Mouse (Mus musculus) layer of hippocampus, postnatal 10 days (tissue): ENCODE data around the gene Cdx2. TPM values are rescaled to one million over a fixed set of nuclear protein-coding genes. Genes with fewer than 3 reads are reported as not detected.
A peak's percentile ranks its signal among the peaks of the same experiment; 100 is the strongest.

Experiments
- DNase-seq, 2 experiments: peaks; one replicate each; pipeline ENCODE4 v3.0.0; 2021; ENCODE audit warnings: low spot score in 2 of 2
- total RNA-seq, 2 experiments: library from RNA; stranded (reverse); gene quantifications; 2 replicates each; pipeline ENCODE4 v1.2.3; 2021

The Cdx2 gene
- total RNA-seq, 2 experiments from 2014 or later: not detected

GRCm38 (mm10) chr5:147317321-147317720, 10.3 kb upstream of the Cdx2 start:
- DNase-seq: no peak

GRCm38 (mm10) chr5:147315432-147316075, 8.5 kb upstream of the Cdx2 start:
- no peak for DNase-seq

DNA sequence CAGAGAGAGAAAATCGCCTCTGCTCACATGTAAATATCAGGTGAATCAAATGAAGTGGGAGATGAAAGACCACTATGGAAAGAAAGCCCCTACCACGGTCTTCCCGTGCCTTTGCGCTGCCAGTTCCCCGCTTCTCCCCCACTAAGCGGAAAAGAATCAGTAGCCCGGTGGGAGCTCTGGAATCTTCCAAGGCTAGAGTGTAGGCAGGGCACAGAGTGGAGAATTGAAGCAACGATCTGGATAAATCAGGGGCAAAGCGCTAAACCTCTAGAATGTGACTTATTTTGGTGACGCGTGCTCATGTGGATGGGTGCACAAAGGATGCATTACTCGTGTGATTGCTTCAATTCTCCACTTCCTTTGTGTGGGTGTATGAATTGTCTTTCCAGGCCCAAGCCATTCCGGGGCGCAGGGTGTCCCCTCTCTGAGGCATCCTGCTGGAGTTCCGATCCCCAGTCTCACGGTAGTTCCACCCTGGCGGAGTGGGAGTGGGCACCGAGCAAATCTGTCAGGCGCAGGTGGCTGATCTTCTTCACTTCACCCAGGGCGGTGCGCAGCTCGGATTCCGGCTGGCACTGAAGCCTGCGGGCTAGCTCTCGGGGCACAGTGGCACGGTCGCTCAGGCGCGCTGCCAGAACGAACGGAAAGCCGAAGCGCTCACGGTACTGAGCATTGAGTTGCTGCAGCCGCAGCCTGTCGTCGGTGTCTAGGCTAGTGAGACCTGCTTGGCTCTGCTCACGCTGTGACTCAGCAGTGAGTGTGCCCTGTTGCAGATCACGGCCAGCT, 7.8 kb upstream of the Cdx2 start:
- DNase-seq: no peak

GRCm38 (mm10) chr5:147312830-147313685, 6.0 kb upstream of the Cdx2 start:
- no peak for DNase-seq

DNA sequence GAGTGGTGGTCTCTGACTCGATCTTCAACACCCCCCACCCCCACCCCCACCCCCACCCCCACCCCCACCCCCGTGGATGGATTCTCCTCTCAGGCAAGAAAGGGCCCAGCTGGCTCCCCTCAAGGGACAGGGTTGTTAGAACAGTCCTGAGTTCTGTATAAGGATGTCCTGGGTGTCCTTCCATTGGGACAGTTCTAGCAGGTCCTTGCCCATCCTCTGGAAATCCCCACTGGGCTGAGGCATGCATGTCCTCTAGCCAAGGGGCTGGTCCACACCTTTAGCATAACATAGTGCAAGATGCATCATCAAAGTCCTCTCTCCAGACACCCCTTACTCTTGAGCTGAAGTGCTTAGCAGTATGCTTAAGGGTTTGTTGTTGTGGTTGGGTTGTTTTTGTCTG, 2.7 kb upstream of the Cdx2 start:
- no peak for DNase-seq

DNA sequence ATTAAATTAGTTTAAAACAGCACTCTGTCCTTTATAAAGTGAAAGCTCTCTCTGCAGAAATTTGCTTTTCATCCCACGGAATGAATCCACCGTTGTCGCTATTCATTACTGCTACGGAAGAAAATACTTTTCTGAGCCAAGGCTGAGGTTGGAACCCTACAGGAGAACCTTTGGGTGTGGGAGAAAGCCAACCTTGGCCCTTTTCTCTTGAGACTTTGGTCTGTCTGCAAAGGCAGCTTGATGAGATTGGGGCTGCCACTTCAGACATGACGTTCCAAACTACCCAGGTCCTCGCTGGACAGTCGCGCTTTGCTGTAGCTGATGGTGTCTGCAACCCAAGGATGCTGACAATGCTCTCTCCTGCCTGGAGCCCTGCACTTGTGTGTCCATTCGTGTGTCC, 1.4 kb upstream of the Cdx2 start:
- no peak for DNase-seq

DNA sequence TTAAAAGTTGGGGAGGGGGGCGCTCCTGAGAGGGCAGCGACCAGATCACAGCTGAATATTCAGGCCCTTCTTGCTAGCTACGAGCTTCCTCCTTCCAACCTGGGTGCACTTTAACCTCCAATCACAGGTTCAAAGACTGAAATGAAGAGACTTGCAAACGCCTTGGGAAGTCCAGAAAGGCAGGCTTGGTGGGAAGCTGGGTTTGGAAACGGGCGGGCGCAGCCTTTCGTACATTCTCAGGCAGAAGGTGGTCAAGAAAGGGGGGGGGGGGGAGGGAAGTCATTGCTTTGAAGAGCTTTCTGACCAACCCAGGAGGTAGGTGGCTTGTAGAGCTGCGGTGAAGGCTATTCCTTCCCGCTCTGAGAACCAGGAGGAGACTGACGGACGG, 322 bp upstream of the Cdx2 start:
- DNase-seq: no peak

GRCm38 (mm10) chr5:147305856-147306637, 1.0 kb downstream of the Cdx2 start:
- DNase-seq: no peak

- no peak for DNase-seq
These were observed 1.9 kb downstream of the Cdx2 start for GRCm38 (mm10) chr5:147305166-147305565.

GRCm38 (mm10) chr5:147304276-147305155, 2.6 kb downstream of the Cdx2 start:
- DNase-seq: no peak

DNA sequence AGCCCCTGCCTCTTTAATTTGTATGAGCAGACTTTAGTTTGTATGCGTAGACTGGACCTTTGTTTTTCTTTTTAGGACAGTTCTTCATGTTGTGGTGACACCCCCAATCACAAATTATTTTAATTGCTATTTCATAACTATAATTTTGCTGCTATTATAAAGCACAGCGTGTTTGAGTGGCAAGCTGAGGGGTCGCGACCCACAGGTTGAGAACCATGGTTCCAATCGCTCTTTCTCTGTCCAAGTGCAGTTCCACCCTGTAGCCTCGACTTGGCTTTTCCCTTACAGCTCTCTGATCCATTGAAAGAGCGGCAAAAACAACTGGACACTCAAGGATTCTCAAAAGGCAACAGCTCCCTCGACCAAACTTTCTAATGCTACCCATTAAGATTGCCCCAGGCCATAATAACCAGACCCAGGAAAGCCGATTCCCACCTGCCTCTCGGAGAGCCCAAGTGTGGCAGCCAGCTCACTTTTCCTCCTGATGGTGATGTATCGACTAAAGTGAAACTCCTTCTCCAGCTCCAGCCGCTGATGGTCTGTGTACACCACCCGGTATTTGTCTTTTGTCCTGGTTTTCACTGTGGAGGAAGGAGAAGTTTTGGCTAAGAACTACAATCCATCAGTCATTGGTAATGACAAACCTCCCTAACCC, 4.2 kb downstream of the Cdx2 start:
- no peak for DNase-seq

DNA sequence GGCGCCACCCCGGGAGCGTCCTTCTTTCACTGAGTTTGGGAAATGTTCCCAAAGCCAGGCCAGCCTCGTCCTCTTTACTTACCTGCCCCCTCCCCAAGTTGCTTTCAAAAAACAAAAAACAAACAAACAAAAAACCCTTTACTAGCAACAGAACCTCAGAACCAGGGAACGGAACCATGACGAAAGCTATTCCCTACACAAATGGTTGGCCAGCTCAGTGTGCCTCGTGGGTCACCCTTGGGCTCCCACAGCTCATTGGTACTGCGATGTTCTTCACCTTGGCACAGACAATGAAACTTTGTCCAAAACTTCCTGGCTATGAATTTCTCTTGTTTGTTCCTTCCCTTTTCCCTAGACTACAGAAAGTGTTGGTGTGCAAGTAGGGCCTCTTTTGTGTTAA, 4.9 kb downstream of the Cdx2 start:
- no peak for DNase-seq

- DNase-seq: no peak
These were observed 5.3 kb downstream of the Cdx2 start for GRCm38 (mm10) chr5:147301781-147302070.

DNA sequence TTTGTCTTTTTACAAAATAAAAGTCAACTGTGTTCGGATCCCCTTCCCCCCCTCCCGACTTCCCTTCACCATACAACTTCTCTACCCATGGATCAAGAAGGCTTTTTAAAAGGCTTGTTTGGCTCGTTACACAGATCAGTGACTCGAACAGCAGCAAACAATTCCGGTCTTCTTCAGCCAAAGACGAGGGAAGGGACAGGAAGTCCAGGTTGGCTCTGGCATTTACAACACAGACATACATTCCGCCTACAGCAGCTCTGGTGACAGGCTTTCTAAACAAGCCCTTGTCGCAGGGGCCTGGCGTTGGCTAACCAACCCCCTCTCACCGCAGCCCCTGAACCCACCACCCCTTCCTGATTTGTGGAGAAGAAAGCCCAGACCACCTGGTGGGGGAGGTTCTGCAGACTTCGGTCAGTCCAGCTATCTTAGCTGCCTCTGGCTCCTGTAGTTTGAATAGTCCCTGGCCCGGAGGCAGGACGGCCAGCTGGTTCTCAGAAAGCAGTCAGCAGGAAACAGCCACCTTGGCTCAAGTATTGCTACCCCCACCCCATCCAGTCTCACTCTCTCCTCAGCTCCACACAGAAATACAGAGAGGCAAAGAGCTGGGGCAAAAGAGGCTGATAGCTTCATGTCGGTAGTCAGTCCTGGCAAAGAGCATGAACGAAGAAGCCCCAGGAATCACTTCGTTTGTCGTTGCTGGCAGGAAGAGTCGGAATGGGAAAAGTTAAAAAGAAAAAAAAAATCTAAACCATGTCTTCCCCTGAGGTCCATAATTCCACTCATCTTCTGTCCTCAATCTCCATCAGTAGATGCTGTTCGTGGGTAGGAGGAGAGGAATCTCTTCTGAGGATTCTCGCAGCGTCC, 5.9 kb downstream of the Cdx2 start:
- no peak for DNase-seq

GRCm38 (mm10) chr5:147300001-147300363, 7.1 kb downstream of the Cdx2 start:
- DNase-seq: no peak

DNA sequence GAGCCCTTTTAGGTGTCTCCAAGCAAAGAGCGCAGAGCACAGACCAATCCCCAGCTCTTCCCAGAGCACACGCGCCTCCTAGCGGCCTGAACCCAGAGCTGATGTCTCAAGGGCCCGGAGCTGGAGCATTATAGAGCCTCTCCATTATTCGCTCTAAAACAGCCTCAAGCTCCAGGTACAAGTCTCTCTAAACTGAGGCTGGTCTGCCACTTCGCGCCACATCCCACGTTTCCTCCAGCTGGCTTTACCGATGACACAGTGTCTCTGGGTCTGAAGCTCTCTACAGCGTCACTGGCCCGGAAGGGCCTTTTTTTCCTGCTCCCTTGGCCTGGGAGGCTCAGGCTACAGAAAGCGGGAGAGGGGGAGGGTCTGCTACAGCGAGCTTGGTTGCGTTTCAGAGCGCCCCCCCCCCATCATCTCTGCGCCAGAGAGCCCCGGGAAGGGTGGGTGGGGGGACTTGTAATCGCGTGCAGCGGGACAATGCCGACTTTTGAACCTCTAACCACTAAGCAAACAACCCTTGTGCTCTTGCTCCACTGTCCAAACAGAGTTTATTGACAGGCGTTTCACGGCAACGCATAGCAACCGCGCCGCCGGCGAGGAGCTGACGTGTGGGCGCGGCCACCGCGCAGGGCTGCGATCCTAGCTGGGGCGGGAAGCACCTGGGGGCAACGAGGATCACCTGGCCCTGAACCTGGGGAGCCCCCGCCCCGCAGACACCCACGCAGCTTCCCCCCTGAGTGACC, 7.6 kb downstream of the Cdx2 start:
- DNase-seq: peak in 1 of 2 experiments; percentile 25

- no peak for DNase-seq
These were observed 9.8 kb downstream of the Cdx2 start for GRCm38 (mm10) chr5:147297249-147297648.

DNA sequence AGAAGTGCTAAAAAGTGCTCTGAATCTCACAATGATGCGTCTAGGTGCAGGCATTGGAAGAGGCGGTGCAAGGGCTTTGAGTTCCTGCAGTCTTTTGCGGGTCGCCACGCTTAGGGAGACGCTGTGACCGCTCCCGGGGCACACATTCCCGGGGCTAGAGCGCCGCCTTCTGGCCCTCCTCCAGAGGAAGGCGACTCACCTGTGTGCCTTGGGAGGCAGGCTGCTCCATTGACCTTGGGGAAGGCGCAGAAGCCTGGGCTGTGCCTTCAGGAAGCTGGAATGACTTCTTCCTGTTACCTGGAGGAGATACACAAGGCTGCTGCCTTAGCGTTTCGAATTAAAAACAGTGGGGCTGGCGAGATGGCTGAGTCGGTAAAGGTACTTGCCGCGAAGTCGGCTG, 12.9 kb downstream of the Cdx2 start:
- no peak for DNase-seq
